Mouse (Mus musculus): Measurements from ENCODE around the gene Pik3ap1.

DNA sequence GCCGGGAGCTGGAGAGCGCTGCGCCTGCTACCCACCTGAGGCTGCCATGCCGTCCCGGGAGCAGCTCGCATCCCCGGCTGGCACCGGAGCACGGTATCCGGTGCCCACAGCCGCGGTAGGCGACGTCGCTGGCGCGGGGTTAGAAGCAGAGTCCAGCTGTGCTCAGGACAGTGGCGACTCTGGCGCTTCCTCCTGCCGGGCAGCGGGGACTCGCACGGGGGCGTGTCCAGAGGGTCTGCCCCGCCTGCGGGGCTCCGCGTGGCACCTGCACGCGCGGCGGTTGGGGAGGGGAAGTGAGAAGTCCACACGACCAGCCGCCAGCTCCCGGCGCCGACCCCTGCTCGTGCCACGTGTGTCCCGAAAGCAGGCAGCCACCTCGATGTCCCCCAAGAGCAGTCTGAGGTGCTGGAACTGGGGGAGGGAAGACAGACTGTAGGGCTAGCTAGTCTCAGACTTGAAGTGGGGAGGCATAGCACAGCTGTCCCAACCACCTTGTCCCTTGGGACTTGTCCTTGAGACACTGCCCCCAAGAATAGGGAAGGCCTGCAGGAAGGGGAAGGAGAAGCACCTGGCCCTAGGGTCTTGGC lies at the start of gene Pik3ap1:
- TF ChIP-seq POLR2A (IDR thresholded peaks at IDR 0.05; ENCODE audit: insufficient read depth, low read depth, low read length) (no peak), CTCF (IDR thresholded peaks at IDR 0.05; ENCODE audit: insufficient read depth, low read depth, low read length) (no peak)

Data from olfactory bulb, adult 2 months (tissue).